Mouse (Mus musculus): ENCODE results near the gene Onecut1.

Gene Onecut1

GRCm38 (mm10) chr9:74911430-74911829 is 49.7 kb downstream of the Onecut1 start:
- DNase-seq (ENCODE audit: low spot score): no peak

GRCm38 (mm10) chr9:74911919-74912318 is 50.2 kb downstream of the Onecut1 start:
- no peak for DNase-seq (ENCODE audit: low spot score)

GRCm38 (mm10) chr9:74912619-74913376 is 51.1 kb downstream of the Onecut1 start:
- no peak for DNase-seq (ENCODE audit: low spot score)

GRCm38 (mm10) chr9:74915611-74916010 is 53.9 kb downstream of the Onecut1 start:
- no peak for DNase-seq (ENCODE audit: low spot score)

- no peak for DNase-seq (ENCODE audit: low spot score)
Observed at GRCm38 (mm10) chr9:74920450-74920849, 58.7 kb downstream of the Onecut1 start.

GRCm38 (mm10) chr9:74921422-74921821 is 59.7 kb downstream of the Onecut1 start:
- no peak for DNase-seq (ENCODE audit: low spot score)

- DNase-seq (ENCODE audit: low spot score): no peak
Observed at GRCm38 (mm10) chr9:74922884-74923283, 61.2 kb downstream of the Onecut1 start.

GRCm38 (mm10) chr9:74923291-74923977 is 61.7 kb downstream of the Onecut1 start:
- no peak for DNase-seq (ENCODE audit: low spot score)

GRCm38 (mm10) chr9:74925220-74925769 is 63.6 kb downstream of the Onecut1 start:
- DNase-seq (ENCODE audit: low spot score): no peak

- no peak for DNase-seq (ENCODE audit: low spot score)
Observed at GRCm38 (mm10) chr9:74929981-74930423, 68.3 kb downstream of the Onecut1 start.

GRCm38 (mm10) chr9:74930653-74931052 is 68.9 kb downstream of the Onecut1 start:
- DNase-seq (ENCODE audit: low spot score): no peak

- DNase-seq (ENCODE audit: low spot score): no peak
Observed at GRCm38 (mm10) chr9:74935289-74935688, 73.6 kb downstream of the Onecut1 start.

- DNase-seq (ENCODE audit: low spot score): no peak
Observed at GRCm38 (mm10) chr9:74937761-74938160, 76.0 kb downstream of the Onecut1 start.

- DNase-seq (ENCODE audit: low spot score): peak; percentile 35
Observed at GRCm38 (mm10) chr9:74938670-74939534, 77.2 kb downstream of the Onecut1 start.

All from urinary bladder, postnatal 14 days (tissue).